Mouse (Mus musculus): ENCODE measurements around the gene Scgb2b17.
"Not testable (repeated sequence)": the region's sequence is repeated elsewhere in the genome, so short reads cannot be mapped to it uniquely, and the experiment has no call there.

Scgb2b17 gene

DNA sequence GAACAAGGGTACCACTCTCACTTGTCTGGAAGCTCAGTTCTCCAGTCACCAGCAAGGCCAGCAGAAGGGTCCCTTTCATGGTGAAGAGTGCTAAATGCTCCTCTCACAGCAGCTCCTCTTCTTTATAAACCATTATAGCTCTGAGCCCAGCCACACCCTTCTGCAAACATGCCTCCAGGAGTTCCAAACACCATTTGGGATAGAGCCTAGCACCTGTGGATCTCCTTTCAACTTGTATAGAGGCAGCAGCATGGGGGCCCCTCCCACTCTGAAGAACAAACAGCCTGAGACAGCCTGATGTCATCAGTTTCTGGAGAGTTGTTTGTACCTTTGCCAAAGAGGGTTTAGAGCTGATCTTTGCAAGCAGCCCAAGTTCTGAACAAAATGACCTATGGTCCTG lies at the start of gene Scgb2b17:
Scgb2b17 (minus strand) TSS at position 101 of the 400 bp plus-strand sequence.
- DNase-seq = not testable (repeated sequence)

DNA sequence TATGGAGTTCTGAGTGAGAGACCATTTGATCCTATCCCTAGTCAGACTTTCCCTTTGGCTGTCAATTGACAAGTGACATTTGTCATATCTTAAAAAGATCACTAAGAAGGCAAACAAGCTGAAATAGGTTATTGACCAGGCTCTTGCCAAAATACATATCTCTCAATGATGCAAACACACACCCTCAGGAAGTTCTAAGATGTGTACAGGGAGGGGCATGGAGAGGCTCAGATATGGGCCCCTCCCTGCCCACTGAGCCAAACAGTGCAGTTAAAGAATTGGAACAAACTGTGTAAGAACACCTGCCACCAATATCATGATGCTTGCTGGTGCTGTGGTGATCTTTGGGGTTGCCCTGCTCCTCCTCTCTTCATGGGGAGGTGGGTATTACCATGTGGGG lies 6.8 kb upstream of the Scgb2b17 start, which contains the start of gene Scgb1b17:
Scgb1b17 (plus strand) TSS at position 301 of the 400 bp plus-strand sequence.
- not testable (repeated sequence) for DNase-seq
